In genomic region chr4:147406735-147407462, GRCm38 (mm10) we compare ENCODE assay signal across 8 mouse cellular contexts. TPM values are rescaled to one million over a fixed set of nuclear protein-coding genes. Genes with fewer than 3 reads are reported as not detected.
DNase-seq lines count a peak whose midpoint lies in the region; ATAC-seq and TF ChIP-seq lines count a peak whose summit lies in the region.

No protein-coding gene starts in this region.

- H3K4me3 ChIP-seq in lung, postnatal 0 days (ENCODE audit: low read depth, low read length) = peak overlapping the region; percentile 30
- peak overlapping the region; percentile 53 for H3K4me3 ChIP-seq in liver, embryonic 13.5 days (replicated peaks)
- H3K4me3 ChIP-seq in stomach, embryonic 15.5 days (replicated peaks) = peak overlapping the region; percentile 50

- DNase-seq in adrenal gland, adult (ENCODE audit: inconsistent age in 2 of 2, low spot score in 1 of 2) = peak; percentile 43 to 66
- DNase-seq in adrenal gland, adult 18-20 months (ENCODE audit: low spot score in 2 of 2) = no peak
- DNase-seq in lung, postnatal 0 days (ENCODE audit: low spot score) = peak; percentile 26
- DNase-seq in lung, adult 18-20 months = no peak
- peak; percentile 47 to 49 for DNase-seq in heart, postnatal 10 days
- no peak for DNase-seq in liver, embryonic 13.5 days
- DNase-seq in spleen, postnatal 4 days (ENCODE audit: low spot score in 2 of 2) = no peak

- no peak for TF ChIP-seq EP300 in lung, postnatal 0 days (IDR thresholded peaks at IDR 0.05)

- TF ChIP-seq CTCF in lung, postnatal 0 days (IDR thresholded peaks at IDR 0.05) = no peak; the same call in 1 of the 2 replicates

- H3K9ac ChIP-seq in lung, postnatal 0 days (replicated peaks; ENCODE audit: low read depth) = no peak overlapping the region
- peak overlapping the region; percentile 61 for H3K9ac ChIP-seq in liver, embryonic 13.5 days
- H3K9ac ChIP-seq in stomach, embryonic 15.5 days = peak overlapping the region; percentile 48; the same call in 1 of the 2 replicates

- ATAC-seq in lung, postnatal 0 days = peak; percentile 72
- peak; percentile 83 for ATAC-seq in liver, embryonic 13.5 days (ENCODE audit: low read depth)
- ATAC-seq in stomach, embryonic 15.5 days (ENCODE audit: insufficient read depth, low FRiP score, low read depth) = peak; percentile 78; the same call in 1 of the 2 replicates

- H3K9me3 ChIP-seq in lung, postnatal 0 days (ENCODE audit: low read length) = peaks cover 17% of the 10 kb centered on the region
- peaks cover 33% of the 10 kb centered on the region for H3K9me3 ChIP-seq in liver, embryonic 13.5 days (replicated peaks)
- H3K9me3 ChIP-seq in stomach, embryonic 15.5 days = peaks cover 21% of the 10 kb centered on the region; the same call in 1 of the 2 replicates

- no peaks in the 10 kb centered on the region for H3K27me3 ChIP-seq in lung, postnatal 0 days (replicated peaks; ENCODE audit: insufficient read depth, low read length)
- no peaks in the 10 kb centered on the region for H3K27me3 ChIP-seq in liver, embryonic 13.5 days
- no peaks in the 10 kb centered on the region for H3K27me3 ChIP-seq in stomach, embryonic 15.5 days (replicated peaks)

- H3K27ac ChIP-seq in lung, postnatal 0 days (ENCODE audit: low read length) = no peak overlapping the region
- no peak overlapping the region for H3K27ac ChIP-seq in liver, embryonic 13.5 days
- no peak overlapping the region for H3K27ac ChIP-seq in stomach, embryonic 15.5 days

- no peaks in the 10 kb centered on the region for H3K36me3 ChIP-seq in lung, postnatal 0 days (ENCODE audit: insufficient read depth, low read length)
- no peaks in the 10 kb centered on the region for H3K36me3 ChIP-seq in liver, embryonic 13.5 days
- no peaks in the 10 kb centered on the region for H3K36me3 ChIP-seq in stomach, embryonic 15.5 days

- 2% methylated on average over 36 of the region's 75 CpGs for WGBS in lung, postnatal 0 days
- under 1% methylated on average over 54 of the region's 75 CpGs for WGBS in liver, embryonic 13.5 days (ENCODE audit: insufficient replicate concordance)
- WGBS in stomach, embryonic 15.5 days = under 1% methylated on average over 56 of the region's 75 CpGs

- H3K4me2 ChIP-seq in lung, postnatal 0 days (replicated peaks; ENCODE audit: low read depth, low read length) = peak overlapping the region; percentile 60
- peak overlapping the region; percentile 73 for H3K4me2 ChIP-seq in liver, embryonic 13.5 days
- H3K4me2 ChIP-seq in stomach, embryonic 15.5 days = peak overlapping the region; percentile 73

- intact Hi-C loops in heart, postnatal 10 days (cut with DNase I) = loop anchor here (2.0 kb wide), 1 partner anchor 36 kb away; no protein-coding TSS in a partner anchor

- no peaks in the 10 kb centered on the region for H3K4me1 ChIP-seq in lung, postnatal 0 days (ENCODE audit: insufficient read depth, low read depth, low read length)
- H3K4me1 ChIP-seq in liver, embryonic 13.5 days (replicated peaks) = no peaks in the 10 kb centered on the region
- no peaks in the 10 kb centered on the region for H3K4me1 ChIP-seq in stomach, embryonic 15.5 days

RNA-seq across cellular contexts. Expression of gene Zfp978, which starts 45.8 kb away (rescaled TPM):
- total RNA-seq in adrenal gland, adult 18-20 months (2021) = under 1 TPM in 1 of 2 experiments, not detected in 1; 0.53 TPM
- 0.17 TPM in 1 of 2 replicates, not detected in the other for polyA plus RNA-seq in lung, postnatal 0 days (2015; fragmentation: Nextera tagmentation; extraction: Ambion mirVana)
- under 1 TPM; 0.40 to 0.43 TPM for total RNA-seq in heart, postnatal 10 days (2021)
- 0.16 and 0.38 TPM in 2 replicates for polyA plus RNA-seq in liver, embryonic 13.5 days (2015; fragmentation: Nextera tagmentation; extraction: Ambion mirVana)
- polyA plus RNA-seq in stomach, embryonic 15.5 days (2015; fragmentation: Nextera tagmentation; extraction: Ambion mirVana) = 0.15 TPM in 1 of 2 replicates, not detected in the other

Comparison
In these comparisons a context has a peak if more than half of its experiments do, and no peak if none do; other contexts are left out.
1. DNase-seq: peak in adrenal gland, adult (2 of 2), lung, postnatal 0 days (single experiment) and heart, postnatal 10 days (2 of 2); none in adrenal gland, adult 18-20 months (0 of 2), lung, adult 18-20 months (0 of 2), liver, embryonic 13.5 days (single experiment) and spleen, postnatal 4 days (0 of 2).
2. Peak in every context shown above with its lines, with median percentiles within 50 percentile points of each other: ATAC-seq, H3K4me2 ChIP-seq and H3K4me3 ChIP-seq.